Mouse (Mus musculus) adrenal gland, adult 18-20 months (tissue): ENCODE results near the gene Bhmt2. TPM values are rescaled to one million over a fixed set of nuclear protein-coding genes. Genes with fewer than 3 reads are reported as not detected.

Source experiments
- DNase-seq, 2 experiments: peaks; one replicate each; pipeline ENCODE4 v3.0.0; 2021 to 2022; ENCODE audit warnings: low spot score in 2 of 2
- long read RNA-seq, 2 experiments: library from polyadenylated mRNA; stranded (forward); transcript quantifications; one replicate each; pipeline ENCODE4 v2.0.0; 2021
- total RNA-seq, 2 experiments: library from RNA; stranded (reverse); gene quantifications; 1 replicate in 1 of 2; 2 replicates in 1 of 2; pipeline ENCODE4 v1.2.3; 2021

Bhmt2 gene
- under 1 TPM in 1 of 2 experiments, not detected in 1; 0.17 TPM for total RNA-seq
- long read RNA-seq, experiment 1 = 0 reads
- long read RNA-seq, experiment 2, partial matches to known transcripts = 0 of 1 reads
- long read RNA-seq, experiment 2, other reads (novel, unspliced or antisense) = 0 of 1 reads

GRCm38 (mm10) chr13:93674131-93674561 is at the start of gene Bhmt2, which contains the start of gene Dmgdh:
Gene Bhmt2, minus strand, starts transcription at chr13:93674302.
Gene Dmgdh, plus strand, starts transcription at chr13:93674433.
- no peak for DNase-seq

- no peak for DNase-seq
Measured at GRCm38 (mm10) chr13:93723455-93723854, 49.4 kb upstream of the Bhmt2 start.

- no peak for DNase-seq
Measured at GRCm38 (mm10) chr13:93721916-93722315, 47.8 kb upstream of the Bhmt2 start.

- peak; percentile 59 to 65 for DNase-seq
Measured at GRCm38 (mm10) chr13:93718948-93719347, 44.8 kb upstream of the Bhmt2 start.

GRCm38 (mm10) chr13:93717113-93717512 is 43.0 kb upstream of the Bhmt2 start:
- DNase-seq = no peak

- no peak for DNase-seq
Measured at GRCm38 (mm10) chr13:93713826-93714225, 39.7 kb upstream of the Bhmt2 start.

- DNase-seq = no peak
Measured at GRCm38 (mm10) chr13:93712362-93712761, 38.3 kb upstream of the Bhmt2 start.

GRCm38 (mm10) chr13:93711226-93711625 is 37.1 kb upstream of the Bhmt2 start:
- no peak for DNase-seq

GRCm38 (mm10) chr13:93710325-93710724 is 36.2 kb upstream of the Bhmt2 start:
- no peak for DNase-seq

- no peak for DNase-seq
Measured at GRCm38 (mm10) chr13:93707271-93707670, 33.2 kb upstream of the Bhmt2 start.

GRCm38 (mm10) chr13:93705697-93706096 is 31.6 kb upstream of the Bhmt2 start:
- DNase-seq = no peak

GRCm38 (mm10) chr13:93698866-93699265 is 24.8 kb upstream of the Bhmt2 start:
- DNase-seq = no peak

- DNase-seq = no peak
Measured at GRCm38 (mm10) chr13:93690821-93691220, 16.7 kb upstream of the Bhmt2 start.

GRCm38 (mm10) chr13:93689566-93689965 is 15.5 kb upstream of the Bhmt2 start:
- no peak for DNase-seq

- DNase-seq = no peak
Measured at GRCm38 (mm10) chr13:93687321-93687720, 13.2 kb upstream of the Bhmt2 start.

- DNase-seq = no peak
Measured at GRCm38 (mm10) chr13:93685226-93685625, 11.1 kb upstream of the Bhmt2 start.

GRCm38 (mm10) chr13:93683336-93683735 is 9.2 kb upstream of the Bhmt2 start:
- DNase-seq = no peak

GRCm38 (mm10) chr13:93676864-93677263 is 2.8 kb upstream of the Bhmt2 start:
- DNase-seq = no peak

- DNase-seq = no peak
Measured at GRCm38 (mm10) chr13:93673296-93673695, 806 bp downstream of the Bhmt2 start.

- DNase-seq = no peak
Measured at GRCm38 (mm10) chr13:93672371-93672770, 1.7 kb downstream of the Bhmt2 start.

GRCm38 (mm10) chr13:93667586-93667985 is 6.5 kb downstream of the Bhmt2 start:
- no peak for DNase-seq

- no peak for DNase-seq
Measured at GRCm38 (mm10) chr13:93657941-93658340, 16.2 kb downstream of the Bhmt2 start.

- DNase-seq = no peak
Measured at GRCm38 (mm10) chr13:93653382-93653781, 20.7 kb downstream of the Bhmt2 start.
